Mouse (Mus musculus) hindbrain, embryonic 16.5 days (tissue): ENCODE data around the gene Topbp1. TPM values are rescaled to one million over a fixed set of nuclear protein-coding genes. Genes with fewer than 3 reads are reported as not detected.
A peak's percentile ranks its signal among the peaks of the same experiment; 100 is the strongest.

Source experiments
- ATAC-seq: fragments of 200-750 bp; cut with Nextera tagmentation; 2 replicates; pipeline ENCODE4 v1.8.0; 2017; ENCODE audit warnings: moderate TSS enrichment, moderate library complexity
- H3K27ac ChIP-seq: fragments of 300-500 bp; sonication (generic); 2 replicates; pipeline ENCODE4 v1.5.1; 2014; ENCODE audit warnings: low read depth, mild to moderate bottlenecking, control low read depth, low read length, moderate library complexity
- H3K27me3 ChIP-seq: fragments of 300-500 bp; sonication (generic); replicated peaks from 2 replicates; pipeline ENCODE4 v1.6.1; 2014; ENCODE audit warnings: low read length; ENCODE audit not compliant: control insufficient read depth, insufficient read depth
- H3K36me3 ChIP-seq: fragments of 300-500 bp; sonication (generic); 2 replicates; pipeline ENCODE4 v1.6.1; 2014; ENCODE audit warnings: mild to moderate bottlenecking, low read length, moderate library complexity, mixed read lengths; ENCODE audit not compliant: control insufficient read depth, insufficient read depth
- H3K4me1 ChIP-seq: fragments of 300-500 bp; sonication (generic); 2 replicates; pipeline ENCODE4 v1.6.1; 2014; ENCODE audit warnings: low read depth, low read length; ENCODE audit not compliant: control insufficient read depth, insufficient read depth
- H3K4me2 ChIP-seq: fragments of 300-500 bp; sonication (generic); 2 replicates; pipeline ENCODE4 v1.6.1; 2014; ENCODE audit warnings: mild to moderate bottlenecking, low read length, control low read depth, moderate library complexity
- H3K4me3 ChIP-seq: fragments of 300-500 bp; sonication (generic); 2 replicates; pipeline ENCODE4 v1.5.1; 2014; ENCODE audit warnings: mild to moderate bottlenecking, low read length, control low read depth, moderate library complexity
- H3K9ac ChIP-seq: fragments of 300-500 bp; sonication (generic); 2 replicates; pipeline ENCODE4 v1.6.1; 2014; ENCODE audit warnings: low read depth, mild to moderate bottlenecking, control low read depth, low read length, moderate library complexity
- H3K9me3 ChIP-seq: fragments of 300-500 bp; sonication (generic); 2 replicates; pipeline ENCODE4 v1.6.1; 2014; ENCODE audit warnings: mild to moderate bottlenecking, low read length, moderate library complexity; ENCODE audit not compliant: control insufficient read depth
- WGBS: fragments of 180-500 bp; shearing (Covaris S2); extraction: QIAGEN DNeasy Blood & Tissue Kit; methylation state at CpG from one replicate; pipeline ENCODE4 v1.1.7; 2014; 5-methylcytosine and 5-hydroxymethylcytosine counted together
- polyA plus RNA-seq: library from polyadenylated mRNA; unstranded; fragments of >200 nt; fragmentation: Nextera tagmentation; extraction: Ambion mirVana; gene quantifications from 2 replicates; pipeline ENCODE4 v1.2.1, GENCODE M21; 2015

Gene Topbp1
- polyA plus RNA-seq, 1 experiment from 2014 or later = 17.6 TPM

DNA sequence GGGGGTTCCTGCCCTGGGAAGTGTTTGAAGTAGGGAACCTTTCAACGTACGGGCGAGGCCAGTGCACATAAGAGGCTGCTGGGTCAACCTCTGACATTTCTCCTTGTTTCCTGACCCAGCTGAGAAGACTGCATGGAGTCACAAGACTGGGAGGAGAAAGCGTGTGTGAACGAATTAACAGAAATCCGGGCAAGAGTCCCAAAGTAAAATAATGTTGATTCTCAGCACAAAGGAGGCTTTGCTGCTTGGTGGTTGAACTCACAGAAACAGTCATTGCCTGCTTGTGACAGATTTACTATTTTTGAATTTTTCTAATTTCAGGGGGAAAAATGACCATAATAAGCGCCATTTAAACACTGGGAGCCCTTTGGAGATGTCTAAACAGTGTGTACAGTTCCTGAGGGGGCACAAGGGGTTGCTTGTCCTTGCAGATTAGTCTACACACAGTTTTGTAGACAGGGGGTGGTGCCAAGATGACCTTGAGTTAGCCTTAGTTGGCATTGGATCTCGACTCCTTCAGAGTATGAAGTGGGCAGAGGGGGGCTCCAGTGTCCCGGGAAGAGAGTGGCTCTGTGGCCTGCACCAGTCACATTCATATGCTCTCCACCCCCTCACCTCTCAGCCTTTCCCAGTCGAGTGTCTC is 82.1 kb downstream of the Topbp1 start:
- Histone ChIP-seq H3K9ac (no peak overlapping the region), H3K27ac (no peak overlapping the region), H3K36me3 (no peaks in the 10 kb centered on the region), H3K4me1 (no peaks in the 10 kb centered on the region), H3K4me3 (no peak overlapping the region), H3K4me2 (no peak overlapping the region), H3K9me3 (no peaks in the 10 kb centered on the region), H3K27me3 (no peaks in the 10 kb centered on the region)
- ATAC-seq = no peak
- 66% methylated on average over 10 of the region's 10 CpGs for WGBS

DNA sequence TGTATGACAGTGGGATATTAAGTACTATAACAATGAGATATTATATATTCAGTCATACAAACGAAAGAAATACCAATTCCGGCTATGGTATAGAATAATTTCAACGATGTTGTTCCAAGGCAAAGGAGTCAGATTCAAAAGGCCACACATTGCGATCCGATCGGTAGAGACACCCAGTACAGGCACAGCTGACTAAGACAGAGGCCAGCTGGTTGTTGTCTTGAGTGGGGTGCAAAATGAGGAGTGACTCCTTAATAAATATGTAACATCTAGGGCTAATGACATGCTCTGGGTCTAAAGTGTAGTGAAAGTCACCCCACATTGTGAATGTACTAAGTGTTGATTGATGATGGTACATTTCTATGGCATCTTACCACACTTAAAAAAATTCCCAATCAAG is 84.2 kb downstream of the Topbp1 start:
- no peak for ATAC-seq
- H3K27ac ChIP-seq = no peak overlapping the region
- no peak overlapping the region for H3K4me2 ChIP-seq
- no peak overlapping the region for H3K4me3 ChIP-seq
- H3K9ac ChIP-seq = no peak overlapping the region
- H3K9me3 ChIP-seq = no peaks in the 10 kb centered on the region
- no peaks in the 10 kb centered on the region for H3K36me3 ChIP-seq
- no peaks in the 10 kb centered on the region for H3K4me1 ChIP-seq
- H3K27me3 ChIP-seq = no peaks in the 10 kb centered on the region
- 94% methylated on average over 6 of the region's 6 CpGs for WGBS

DNA sequence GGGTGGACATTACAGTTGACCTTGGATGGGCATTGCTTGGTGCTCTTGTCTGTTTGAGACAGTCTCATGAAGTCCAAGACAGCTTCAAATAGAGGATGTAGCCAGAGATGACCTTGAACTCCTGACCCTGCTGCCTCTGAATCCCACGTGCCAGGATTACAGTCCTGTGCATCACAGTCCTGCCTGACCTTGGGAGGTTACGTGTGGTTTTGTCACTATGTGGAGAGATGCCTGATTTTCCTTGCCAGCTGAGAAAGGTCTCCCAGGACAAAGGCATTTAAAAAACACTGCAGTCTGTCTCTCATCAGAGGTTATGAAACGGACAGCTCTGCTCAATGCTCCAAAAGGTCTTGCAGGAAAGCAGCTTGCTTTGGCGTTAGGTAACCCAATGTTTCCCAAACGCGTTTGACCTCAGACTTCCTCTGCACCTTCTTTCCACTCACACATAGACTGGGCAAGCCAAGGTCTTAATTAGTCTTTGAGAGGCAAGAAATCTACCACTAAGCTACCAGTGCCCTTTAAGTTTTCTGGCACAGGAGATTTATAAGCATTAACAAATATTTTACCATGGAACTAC is 86.9 kb downstream of the Topbp1 start:
- Histone ChIP-seq H3K27me3 (no peaks in the 10 kb centered on the region), H3K4me3 (no peak overlapping the region), H3K36me3 (no peaks in the 10 kb centered on the region), H3K27ac (no peak overlapping the region), H3K4me1 (no peaks in the 10 kb centered on the region), H3K4me2 (no peak overlapping the region), H3K9ac (no peak overlapping the region), H3K9me3 (no peaks in the 10 kb centered on the region)
- no peak for ATAC-seq
- 67% methylated on average over 6 of the region's 6 CpGs for WGBS

DNA sequence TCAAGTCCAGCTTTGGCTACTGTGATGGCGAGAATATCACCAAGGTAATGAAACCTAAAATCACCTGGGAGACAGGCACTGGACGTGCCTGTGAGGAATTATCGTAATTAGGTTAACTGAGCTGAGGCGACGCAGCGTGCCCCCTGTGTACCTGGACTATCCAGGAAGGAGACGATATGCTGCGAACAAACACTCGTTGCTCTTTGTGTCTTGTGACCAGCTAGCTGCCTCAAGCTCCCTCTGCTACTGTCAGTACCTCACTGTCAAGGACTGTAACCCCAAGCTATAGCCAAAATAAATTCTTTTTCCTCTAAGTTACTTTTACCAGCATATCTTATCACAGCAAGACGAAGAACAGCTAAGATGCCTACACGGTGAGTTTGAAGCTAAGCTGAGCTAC is 88.2 kb downstream of the Topbp1 start:
- H3K27me3 ChIP-seq = no peaks in the 10 kb centered on the region
- H3K9me3 ChIP-seq = no peaks in the 10 kb centered on the region
- 86% methylated on average over 11 of the region's 11 CpGs for WGBS
- no peak for ATAC-seq
- no peaks in the 10 kb centered on the region for H3K4me1 ChIP-seq
- no peak overlapping the region for H3K4me2 ChIP-seq
- H3K36me3 ChIP-seq = no peaks in the 10 kb centered on the region
- no peak overlapping the region for H3K4me3 ChIP-seq
- no peak overlapping the region for H3K9ac ChIP-seq
- H3K27ac ChIP-seq = no peak overlapping the region

DNA sequence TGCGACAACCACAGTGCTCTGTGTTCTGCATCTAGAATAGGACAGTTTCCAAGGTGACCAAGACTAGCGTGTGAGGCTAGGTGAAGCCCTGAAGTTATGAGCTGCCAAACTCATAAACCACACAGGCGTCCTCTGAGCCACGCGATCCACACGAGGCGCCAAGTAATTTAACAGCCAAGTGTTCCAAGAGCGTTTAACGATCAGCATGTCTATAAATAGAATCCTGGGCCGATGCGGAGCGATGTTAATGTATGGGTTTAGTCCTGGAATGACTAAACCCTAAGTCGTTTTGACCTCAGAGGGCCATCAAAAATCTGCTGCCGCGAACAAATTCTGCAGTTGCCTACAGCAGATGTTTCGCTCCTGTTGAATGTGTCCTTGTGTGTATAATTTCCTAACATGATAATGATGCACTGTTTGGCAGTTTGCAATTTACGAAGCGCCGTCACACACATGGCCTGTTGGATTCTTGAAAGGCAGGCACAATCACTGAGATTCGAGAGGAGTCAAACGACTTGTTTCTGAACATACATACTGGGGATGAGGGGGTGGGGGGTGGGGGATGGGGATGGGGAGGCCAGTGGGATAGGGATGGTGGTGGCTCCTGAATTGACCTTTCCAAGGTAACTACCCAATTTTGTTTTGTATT is 93.6 kb downstream of the Topbp1 start:
- Histone ChIP-seq H3K9ac (no peak overlapping the region), H3K27me3 (no peaks in the 10 kb centered on the region), H3K4me2 (peak overlapping the region; percentile 17; the same call in 1 of the 2 replicates), H3K9me3 (0 out of 2 replicates have a peak, but pooled peaks cover 3% of the 10 kb centered on the region), H3K36me3 (no peaks in the 10 kb centered on the region), H3K27ac (0 out of 2 replicates have a peak overlapping the region, but pooled peaks have one; percentile 5), H3K4me3 (no peak overlapping the region), H3K4me1 (peaks cover 5% of the 10 kb centered on the region; the same call in 1 of the 2 replicates)
- ATAC-seq = peak; percentile 67; the same call in 1 of the 2 replicates
- 49% methylated on average over 21 of the region's 21 CpGs for WGBS

Other genes with a start within 250 kb of the Topbp1 start
- 137 and 140 TPM in 2 replicates for gene Rab6b, start 193.4 kb upstream of the Topbp1 start, polyA plus RNA-seq
- 63.8 and 67.7 TPM in 2 replicates for gene Srprb, start 103.1 kb upstream of the Topbp1 start, polyA plus RNA-seq
- not detected in 2 replicates for gene Gm20425, start 74.9 kb upstream of the Topbp1 start, polyA plus RNA-seq
- gene Trf, start 74.8 kb upstream of the Topbp1 start, polyA plus RNA-seq = 40.0 and 41.2 TPM in 2 replicates
- 1.0 and 1.4 TPM in 2 replicates for gene 1300017J02Rik, start 133 bp upstream of the Topbp1 start, polyA plus RNA-seq
- 78.5 and 91.0 TPM in 2 replicates for gene Cdv3, start 60.6 kb downstream of the Topbp1 start, polyA plus RNA-seq
- gene Bfsp2, start 175.2 kb downstream of the Topbp1 start, polyA plus RNA-seq = 5.0 and 6.0 TPM in 2 replicates